Mouse (Mus musculus) brain, embryonic 14.5 days (tissue): Measurements from ENCODE around the gene Vgll2.

Experiments
- CTCF ChIP-seq: fragments of 200-500 bp; IDR thresholded peaks from 2 replicates; pipeline ENCODE4 v1.5.1; 2012; ENCODE audit warnings: inconsistent platforms, mild to moderate bottlenecking, moderate library complexity, borderline replicate concordance; ENCODE audit not compliant: insufficient read depth, insufficient read length; ENCODE audit errors: extremely low read depth
- POLR2A ChIP-seq: fragments of 200-500 bp; IDR thresholded peaks from 2 replicates; pipeline ENCODE4 v1.6.1; 2012; ENCODE audit warnings: mild to moderate bottlenecking, inconsistent platforms, borderline replicate concordance; ENCODE audit not compliant: poor library complexity, insufficient read depth, insufficient read length, severe bottlenecking; ENCODE audit errors: extremely low read depth

- no peak for TF ChIP-seq POLR2A
- no peak for TF ChIP-seq CTCF
These were observed 39.9 kb upstream of the Vgll2 start for GRCm38 (mm10) chr10:51982395-51982794.
